Mouse (Mus musculus): ENCODE data around the gene Dtd1. TPM values are rescaled to one million over a fixed set of nuclear protein-coding genes. Genes with fewer than 3 reads are reported as not detected.

Dtd1 gene
- polyA plus RNA-seq, 1 experiment from 2014 or later = 148 TPM

DNA sequence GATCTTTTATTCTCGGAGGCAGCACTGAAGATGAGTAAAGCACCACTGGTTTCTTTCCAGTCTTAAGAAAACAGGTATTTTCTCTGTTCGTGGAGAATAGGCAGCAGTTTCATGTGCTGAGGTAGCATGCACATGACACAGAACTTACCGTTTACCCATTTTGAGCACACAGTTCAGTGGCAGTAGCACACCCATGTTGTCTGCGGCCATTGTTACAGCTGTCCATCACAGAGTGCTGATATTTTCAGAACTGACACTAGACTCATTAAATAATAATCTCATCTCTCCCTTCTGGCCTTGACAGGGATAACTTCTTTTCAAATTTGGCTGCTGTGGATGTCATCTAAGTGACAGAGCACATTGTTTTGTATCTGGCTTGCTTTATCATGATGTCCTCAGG lies 47.5 kb downstream of the Dtd1 start:
- WGBS = 61% methylated on average over 4 of the region's 4 CpGs
- Histone ChIP-seq H3K4me2 (no peak overlapping the region), H3K9ac (no peak overlapping the region), H3K36me3 (replicated peaks) (no peaks in the 10 kb centered on the region), H3K27me3 (replicated peaks) (no peaks in the 10 kb centered on the region), H3K4me1 (peaks cover 7% of the 10 kb centered on the region), H3K4me3 (no peak overlapping the region), H3K27ac (no peak overlapping the region), H3K9me3 (no peaks in the 10 kb centered on the region)
- peak; percentile 68; the same call in 1 of the 2 replicates for ATAC-seq (replicated peaks)

DNA sequence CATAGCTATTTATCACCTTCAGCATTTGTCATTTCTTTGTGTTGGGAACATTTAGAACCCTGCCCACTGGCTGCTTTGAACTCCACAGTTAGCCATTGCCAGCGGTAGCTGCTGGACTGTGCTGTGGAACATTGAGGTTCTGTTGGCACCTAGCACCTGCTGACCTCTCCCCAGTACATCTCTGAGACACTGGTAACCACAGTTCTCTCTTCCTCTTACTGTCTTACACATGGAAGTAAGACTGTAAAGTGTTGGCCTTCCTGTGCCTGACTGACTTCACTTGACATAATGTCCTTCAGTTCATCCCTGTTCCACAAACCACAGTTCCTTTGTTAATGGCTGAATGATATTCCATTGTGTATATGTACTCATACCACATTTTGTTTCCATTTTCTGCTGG lies 50.3 kb downstream of the Dtd1 start:
- no peak for ATAC-seq (replicated peaks)
- H3K27ac ChIP-seq = no peak overlapping the region
- no peaks in the 10 kb centered on the region for H3K9me3 ChIP-seq
- WGBS = 94% methylated on average over 1 of the region's 1 CpGs
- peaks cover 7% of the 10 kb centered on the region for H3K4me1 ChIP-seq
- no peak overlapping the region for H3K4me3 ChIP-seq
- H3K36me3 ChIP-seq (replicated peaks) = no peaks in the 10 kb centered on the region
- no peaks in the 10 kb centered on the region for H3K27me3 ChIP-seq (replicated peaks)
- no peak overlapping the region for H3K4me2 ChIP-seq
- H3K9ac ChIP-seq = no peak overlapping the region

- Histone ChIP-seq H3K4me2 (no peak overlapping the region), H3K9ac (no peak overlapping the region), H3K27ac (no peak overlapping the region), H3K4me1 (no peaks in the 10 kb centered on the region), H3K4me3 (no peak overlapping the region), H3K36me3 (replicated peaks) (no peaks in the 10 kb centered on the region), H3K9me3 (no peaks in the 10 kb centered on the region), H3K27me3 (replicated peaks) (no peaks in the 10 kb centered on the region)
- no peak for ATAC-seq (replicated peaks)
- 98% methylated on average over 4 of the region's 4 CpGs for WGBS
Observed at GRCm38 (mm10) chr2:144652841-144653240, 53.1 kb downstream of the Dtd1 start.

DNA sequence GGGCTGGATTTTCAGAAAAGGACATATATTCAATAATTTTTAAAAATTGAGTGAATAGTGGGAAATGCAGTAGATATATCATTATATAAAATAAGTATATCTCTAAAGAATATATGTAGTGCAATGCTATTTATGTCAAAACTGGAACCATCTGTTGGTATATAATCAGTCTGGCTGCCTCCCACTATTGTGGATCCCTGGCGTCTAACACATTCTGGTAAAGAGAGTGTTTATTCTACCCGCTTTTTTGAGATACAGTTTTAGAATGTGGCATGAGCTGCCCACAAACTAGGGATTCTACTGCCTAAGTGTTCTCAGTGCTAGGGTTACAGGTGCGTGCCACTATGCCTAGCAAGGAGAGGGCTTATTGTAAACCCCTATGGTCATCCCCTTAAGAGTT lies 55.6 kb downstream of the Dtd1 start:
- Histone ChIP-seq H3K36me3 (replicated peaks) (no peaks in the 10 kb centered on the region), H3K9ac (no peak overlapping the region), H3K27me3 (replicated peaks) (no peaks in the 10 kb centered on the region), H3K27ac (no peak overlapping the region), H3K4me3 (no peak overlapping the region), H3K4me2 (no peak overlapping the region), H3K9me3 (no peaks in the 10 kb centered on the region), H3K4me1 (no peaks in the 10 kb centered on the region)
- WGBS = 91% methylated on average over 3 of the region's 3 CpGs
- ATAC-seq (replicated peaks) = no peak

- H3K4me2 ChIP-seq = no peak overlapping the region
- no peak overlapping the region for H3K4me3 ChIP-seq
- H3K27ac ChIP-seq = no peak overlapping the region
- H3K9me3 ChIP-seq = no peaks in the 10 kb centered on the region
- 90% methylated on average over 4 of the region's 4 CpGs for WGBS
- H3K9ac ChIP-seq = no peak overlapping the region
- H3K4me1 ChIP-seq = no peaks in the 10 kb centered on the region
- no peaks in the 10 kb centered on the region for H3K36me3 ChIP-seq (replicated peaks)
- H3K27me3 ChIP-seq (replicated peaks) = no peaks in the 10 kb centered on the region
- ATAC-seq (replicated peaks) = no peak
Observed at GRCm38 (mm10) chr2:144668507-144668906, 68.8 kb downstream of the Dtd1 start.

DNA sequence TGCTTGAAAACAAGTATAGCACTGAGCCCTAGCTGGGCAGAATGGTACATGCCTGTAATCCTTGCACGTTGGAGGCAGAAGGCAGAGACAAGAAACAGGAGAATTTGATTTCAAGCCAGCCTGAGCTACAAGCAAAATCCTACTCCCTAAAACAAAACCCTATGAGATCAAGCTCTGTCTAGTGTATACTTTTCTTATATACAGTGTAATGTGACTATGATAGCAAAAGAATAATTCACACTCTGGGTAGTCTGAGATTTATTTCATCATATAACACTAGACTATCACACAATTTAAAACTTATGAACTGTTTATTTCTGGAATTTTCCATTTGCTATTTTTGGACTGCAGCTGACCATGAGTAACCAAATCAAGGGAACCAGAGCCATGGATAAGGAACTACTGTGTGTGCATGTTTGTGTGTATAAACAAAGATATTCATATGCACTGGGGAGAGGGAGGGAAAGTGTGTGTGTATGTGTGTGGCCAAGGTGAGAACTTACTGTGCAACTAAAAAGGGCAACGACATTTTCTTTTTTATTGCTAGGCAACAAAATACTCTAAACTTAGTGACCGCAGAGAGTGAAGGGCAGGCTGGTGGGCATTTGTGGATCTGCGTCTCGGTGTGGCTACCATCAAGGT lies 70.7 kb downstream of the Dtd1 start:
- no peaks in the 10 kb centered on the region for H3K4me1 ChIP-seq

DNA sequence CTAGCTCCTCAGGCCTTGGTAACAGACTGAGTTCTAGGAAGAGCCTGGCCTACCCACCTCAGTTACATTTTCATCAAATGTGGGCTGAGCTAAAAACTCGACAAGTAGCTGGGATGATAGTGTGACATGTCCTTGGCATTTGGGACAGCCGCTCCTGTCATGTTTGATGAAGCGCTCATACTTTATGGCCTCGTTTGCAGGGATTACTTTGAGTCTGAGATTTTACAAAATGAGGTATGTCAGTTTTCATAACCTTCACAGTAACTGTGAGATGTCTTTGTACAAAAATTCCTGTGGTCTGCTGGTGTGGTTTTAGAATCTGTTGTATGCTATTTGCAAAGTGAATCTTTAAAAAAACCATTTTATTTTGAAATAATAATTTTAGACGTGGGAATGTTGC lies 72.7 kb downstream of the Dtd1 start:
- Histone ChIP-seq H3K27me3 (replicated peaks) (no peaks in the 10 kb centered on the region), H3K36me3 (replicated peaks) (no peaks in the 10 kb centered on the region), H3K9ac (no peak overlapping the region), H3K4me3 (no peak overlapping the region), H3K9me3 (no peaks in the 10 kb centered on the region), H3K27ac (no peak overlapping the region), H3K4me1 (peaks cover 10% of the 10 kb centered on the region; the same call in 1 of the 2 replicates), H3K4me2 (no peak overlapping the region)
- no peak for ATAC-seq (replicated peaks)
- WGBS = 85% methylated on average over 5 of the region's 5 CpGs

More for the DNA sequence above, 70.7 kb downstream of the Dtd1 start:
- 95% methylated on average over 5 of the region's 5 CpGs for WGBS
- Histone ChIP-seq H3K36me3 (replicated peaks) (no peaks in the 10 kb centered on the region), H3K9ac (no peak overlapping the region), H3K27ac (no peak overlapping the region), H3K9me3 (no peaks in the 10 kb centered on the region), H3K4me2 (no peak overlapping the region), H3K4me3 (no peak overlapping the region), H3K27me3 (replicated peaks) (no peaks in the 10 kb centered on the region)
- ATAC-seq (replicated peaks) = no peak

DNA sequence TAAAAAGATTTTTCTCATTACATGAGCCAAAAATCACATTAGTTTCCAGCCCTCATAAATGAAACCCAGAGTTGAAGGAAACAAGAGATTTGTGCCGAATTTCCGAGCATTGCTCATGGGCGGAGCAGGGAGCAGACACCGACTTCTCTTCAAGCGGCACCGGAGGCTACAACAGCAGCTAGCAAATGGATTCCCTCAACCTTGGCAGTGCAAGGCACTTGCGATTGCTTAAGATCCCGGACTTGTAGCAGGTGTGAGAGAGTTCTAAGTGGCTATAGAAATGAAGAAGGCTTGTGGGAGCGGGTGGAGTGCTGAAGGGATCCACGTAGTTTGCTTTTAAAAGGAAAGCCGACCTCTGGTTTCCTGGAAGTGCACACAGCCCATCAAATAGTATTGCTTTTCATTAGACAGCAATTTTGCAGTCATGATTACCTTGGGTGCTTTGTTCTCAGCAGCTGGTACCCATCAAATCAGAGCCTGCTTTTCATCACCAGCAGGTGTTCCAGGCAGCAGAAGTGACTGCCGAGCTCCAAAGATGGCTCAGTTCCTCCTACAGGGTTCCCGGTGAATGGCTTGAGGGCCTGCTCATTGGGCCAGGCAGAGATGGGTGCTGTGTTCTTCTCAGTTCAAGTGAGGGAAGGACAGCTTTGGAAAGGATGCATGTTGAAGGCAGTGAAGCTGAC lies 77.0 kb downstream of the Dtd1 start:
- 69% methylated on average over 13 of the region's 13 CpGs for WGBS
- Histone ChIP-seq H3K36me3 (replicated peaks) (no peaks in the 10 kb centered on the region), H3K4me3 (no peak overlapping the region), H3K4me2 (no peak overlapping the region), H3K9ac (no peak overlapping the region), H3K4me1 (peaks cover 16% of the 10 kb centered on the region; the same call in 1 of the 2 replicates), H3K27me3 (replicated peaks) (no peaks in the 10 kb centered on the region), H3K9me3 (no peaks in the 10 kb centered on the region), H3K27ac (no peak overlapping the region; the same call in 1 of the 2 replicates)
- ATAC-seq (replicated peaks) = peak; percentile 62

GRCm38 (mm10) chr2:144677229-144677571 lies 77.5 kb downstream of the Dtd1 start:
- Histone ChIP-seq H3K4me2 (no peak overlapping the region), H3K27ac (no peak overlapping the region), H3K27me3 (replicated peaks) (no peaks in the 10 kb centered on the region), H3K4me3 (no peak overlapping the region), H3K36me3 (replicated peaks) (no peaks in the 10 kb centered on the region), H3K9ac (no peak overlapping the region), H3K4me1 (peaks cover 16% of the 10 kb centered on the region; the same call in 1 of the 2 replicates), H3K9me3 (no peaks in the 10 kb centered on the region)
- peak; percentile 37 for ATAC-seq (replicated peaks)
- 65% methylated on average over 2 of the region's 2 CpGs for WGBS

DNA sequence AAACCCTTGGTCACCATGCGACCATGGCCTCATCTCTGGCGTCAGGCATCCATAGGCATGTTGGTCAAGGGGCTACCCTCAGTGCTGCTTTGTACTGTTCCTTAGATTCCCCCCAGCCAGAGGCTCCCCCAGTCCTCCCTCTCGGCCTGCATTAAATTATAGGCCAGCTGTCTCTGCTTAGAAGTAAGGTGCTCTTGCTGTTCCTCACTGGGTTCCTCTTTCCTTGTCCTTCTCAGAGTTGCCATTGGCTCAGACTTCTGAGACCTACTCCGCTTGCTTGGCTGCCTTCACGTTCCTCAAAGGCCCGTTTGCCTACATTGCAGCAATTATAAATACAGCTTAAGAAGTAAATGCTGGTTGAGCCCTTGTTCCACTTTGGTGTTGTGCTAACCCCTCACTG lies 79.1 kb downstream of the Dtd1 start:
- Histone ChIP-seq H3K27ac (no peak overlapping the region), H3K36me3 (replicated peaks) (no peaks in the 10 kb centered on the region), H3K27me3 (replicated peaks) (no peaks in the 10 kb centered on the region), H3K9me3 (no peaks in the 10 kb centered on the region), H3K4me1 (peaks cover 16% of the 10 kb centered on the region; the same call in 1 of the 2 replicates), H3K9ac (no peak overlapping the region), H3K4me2 (no peak overlapping the region), H3K4me3 (no peak overlapping the region)
- 76% methylated on average over 6 of the region's 6 CpGs for WGBS
- ATAC-seq (replicated peaks) = peak; percentile 28; the same call in 1 of the 2 replicates

GRCm38 (mm10) chr2:144679394-144679793 lies 79.7 kb downstream of the Dtd1 start:
- Histone ChIP-seq H3K9ac (no peak overlapping the region), H3K4me1 (peaks cover 16% of the 10 kb centered on the region; the same call in 1 of the 2 replicates), H3K4me2 (no peak overlapping the region), H3K36me3 (replicated peaks) (no peaks in the 10 kb centered on the region), H3K27me3 (replicated peaks) (no peaks in the 10 kb centered on the region), H3K27ac (no peak overlapping the region), H3K9me3 (no peaks in the 10 kb centered on the region), H3K4me3 (no peak overlapping the region)
- ATAC-seq (replicated peaks) = no peak
- WGBS = 67% methylated on average over 3 of the region's 3 CpGs

GRCm38 (mm10) chr2:144692219-144692732 lies 92.6 kb downstream of the Dtd1 start:
- H3K4me1 ChIP-seq = no peaks in the 10 kb centered on the region
- H3K9ac ChIP-seq = no peak overlapping the region
- no peaks in the 10 kb centered on the region for H3K27me3 ChIP-seq (replicated peaks)
- H3K4me2 ChIP-seq = no peak overlapping the region
- no peak for ATAC-seq (replicated peaks)
- 80% methylated on average over 8 of the region's 8 CpGs for WGBS
- H3K4me3 ChIP-seq = no peak overlapping the region
- H3K36me3 ChIP-seq (replicated peaks) = no peaks in the 10 kb centered on the region
- H3K27ac ChIP-seq = no peak overlapping the region
- H3K9me3 ChIP-seq = no peaks in the 10 kb centered on the region

GRCm38 (mm10) chr2:144692777-144693176 lies 93.1 kb downstream of the Dtd1 start:
- no peaks in the 10 kb centered on the region for H3K36me3 ChIP-seq (replicated peaks)
- no peak overlapping the region for H3K4me2 ChIP-seq
- WGBS = 99% methylated on average over 2 of the region's 2 CpGs
- no peak overlapping the region for H3K4me3 ChIP-seq
- H3K27ac ChIP-seq = no peak overlapping the region
- ATAC-seq (replicated peaks) = no peak; the same call in 1 of the 2 replicates
- no peaks in the 10 kb centered on the region for H3K9me3 ChIP-seq
- H3K27me3 ChIP-seq (replicated peaks) = no peaks in the 10 kb centered on the region
- no peak overlapping the region for H3K9ac ChIP-seq
- no peaks in the 10 kb centered on the region for H3K4me1 ChIP-seq

Data from midbrain, embryonic 15.5 days (tissue).